Mouse (Mus musculus) hindlimb bud, embryonic 11.5 days (tissue): ENCODE results near the gene Idh3a.

ENCODE experiments used
- DNase-seq: peaks from one replicate; pipeline ENCODE4 v3.0.0-alpha.2; 2012; ENCODE audit warnings: low read depth, low spot score; ENCODE audit errors: extremely low spot score

Gene Idh3a

DNA sequence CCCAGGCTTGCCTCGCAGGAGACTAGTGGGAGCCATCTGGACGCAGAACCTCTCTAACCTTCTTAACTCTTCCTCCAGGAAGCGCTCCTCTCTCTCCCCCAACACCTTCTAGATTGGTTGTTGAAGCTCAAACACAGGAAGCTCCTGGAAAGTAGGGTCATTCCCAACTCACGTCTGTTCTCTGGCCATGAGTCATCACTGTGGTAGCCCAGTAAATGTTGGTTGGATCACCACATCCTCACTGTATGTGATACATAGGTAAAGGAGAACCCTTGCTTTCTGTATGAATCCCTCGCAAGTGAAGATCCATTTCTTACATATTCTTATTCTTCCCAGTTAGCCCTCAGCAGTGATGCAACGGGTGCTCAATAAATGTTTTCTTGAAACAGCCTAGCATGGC lies 59.4 kb downstream of the Idh3a start:
- DNase-seq, result no peak

DNA sequence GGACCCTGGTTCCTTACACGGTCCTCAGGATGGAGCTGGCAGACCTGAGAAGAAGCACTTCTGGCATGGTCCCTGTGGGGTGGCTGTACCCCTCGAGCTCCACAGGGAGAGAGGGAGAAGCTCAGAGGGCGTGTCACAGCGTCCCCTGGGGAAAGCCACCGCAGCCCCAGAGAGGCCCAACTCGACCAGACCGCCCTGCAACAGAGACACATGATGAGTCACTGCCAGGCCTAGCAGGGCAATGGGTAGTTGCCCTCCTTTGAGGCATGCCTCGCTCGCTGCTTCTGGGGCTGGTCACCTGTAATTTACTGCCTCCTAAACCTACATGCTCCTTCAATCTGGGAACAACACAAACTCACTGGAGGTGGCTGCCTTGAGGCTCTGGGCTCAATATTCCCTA lies 60.1 kb downstream of the Idh3a start:
- DNase-seq, result no peak

DNA sequence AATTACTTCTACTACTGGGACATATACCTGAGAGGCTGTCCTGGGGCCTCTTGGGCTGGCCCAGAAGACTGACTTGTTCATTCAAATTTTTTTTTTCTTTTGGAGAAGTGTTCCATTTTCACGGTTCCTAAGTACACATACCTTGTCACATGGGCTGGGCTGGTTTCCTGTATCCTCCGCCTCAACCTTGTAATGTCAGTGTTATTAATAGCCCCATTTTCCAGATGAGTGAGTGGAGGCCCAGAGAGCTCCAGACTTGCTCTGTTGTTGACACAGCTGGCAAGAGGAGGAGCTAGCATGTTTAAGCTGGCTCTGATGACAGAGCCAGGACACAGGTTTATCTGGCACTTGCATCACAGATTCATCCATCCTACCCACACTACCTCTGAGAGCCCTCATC lies 61.3 kb downstream of the Idh3a start:
- no peak for DNase-seq

DNA sequence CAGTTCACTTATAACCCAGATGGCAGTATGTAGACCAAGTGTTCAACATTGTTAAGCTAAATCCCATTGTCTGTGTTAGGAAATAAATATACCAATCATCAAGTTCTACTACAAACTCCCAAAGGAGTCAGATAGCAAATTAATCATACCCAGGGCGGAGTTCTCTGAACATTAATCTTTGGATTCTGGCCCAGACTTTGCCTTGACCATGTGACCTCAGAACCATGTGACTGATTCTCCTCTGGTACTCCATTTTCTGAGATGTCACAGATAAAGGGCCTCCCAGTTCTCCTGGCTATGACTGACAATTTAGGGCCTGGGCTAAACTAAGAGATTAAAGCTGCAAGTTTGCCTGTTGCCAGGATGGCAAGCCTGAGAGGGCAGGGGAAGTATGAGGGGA lies 63.2 kb downstream of the Idh3a start:
- DNase-seq, result no peak

- no peak for DNase-seq
Observed at GRCm38 (mm10) chr9:54652778-54653177, 66.6 kb downstream of the Idh3a start.
